Mouse (Mus musculus): ENCODE measurements around the gene Mesp1. TPM values are rescaled to one million over a fixed set of nuclear protein-coding genes. Genes with fewer than 3 reads are reported as not detected.
A peak's percentile ranks its signal among the peaks of the same experiment; 100 is the strongest.

Mesp1 gene
- polyA plus RNA-seq, 1 experiment, result not detected

DNA sequence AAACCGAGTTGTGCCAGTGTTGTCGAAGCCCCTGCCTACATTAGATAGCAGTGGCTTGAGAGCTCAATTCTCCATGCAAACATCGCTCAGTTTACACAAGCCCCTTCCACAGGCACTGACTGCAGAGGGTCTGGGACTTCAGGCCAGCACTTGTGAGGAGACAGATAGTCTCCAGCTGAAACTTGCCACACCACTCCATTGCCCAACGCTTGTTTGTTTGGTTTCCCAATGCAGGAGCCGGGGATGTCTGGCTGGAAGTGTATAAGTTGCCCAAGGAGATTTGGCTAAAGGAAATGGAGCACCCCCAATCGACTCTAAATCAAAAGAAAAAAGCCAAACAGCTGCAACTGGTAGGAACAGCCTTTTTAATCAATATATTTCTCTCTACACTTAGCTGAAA is 35.4 kb downstream of the Mesp1 start:
- TF ChIP-seq POLR2A (IDR thresholded peaks at IDR 0.05; ENCODE audit: borderline replicate concordance, extremely low read depth, insufficient read depth, insufficient read length, poor library complexity, severe bottlenecking) (no peak), CTCF (IDR thresholded peaks at IDR 0.05; ENCODE audit: borderline replicate concordance, extremely low read depth, insufficient read depth, insufficient read length) (no peak)
- DNase-seq (ENCODE audit: low read depth), result no peak

DNA sequence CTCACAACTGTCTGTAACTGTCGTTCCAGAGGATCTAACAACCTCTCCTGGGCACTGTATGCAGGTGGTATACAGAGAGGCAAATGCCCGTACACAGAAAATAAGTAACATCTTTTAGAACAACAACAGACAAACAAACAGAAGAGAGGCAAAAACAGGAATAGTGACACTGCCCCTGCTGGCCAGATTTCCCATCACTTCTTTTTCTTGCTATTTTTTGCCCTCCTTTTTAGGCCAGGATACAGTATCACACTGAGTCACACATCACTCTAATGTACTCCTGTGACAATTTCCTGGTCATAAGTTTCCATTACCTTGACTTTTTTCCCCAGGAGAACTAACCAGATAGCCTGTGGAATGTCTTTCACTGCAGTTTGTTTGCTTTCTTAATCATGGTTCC is 37.3 kb downstream of the Mesp1 start:
- TF ChIP-seq CTCF (IDR thresholded peaks at IDR 0.05; ENCODE audit: borderline replicate concordance, extremely low read depth, insufficient read depth, insufficient read length), result no peak
- TF ChIP-seq POLR2A (IDR thresholded peaks at IDR 0.05; ENCODE audit: borderline replicate concordance, extremely low read depth, insufficient read depth, insufficient read length, poor library complexity, severe bottlenecking), result no peak
- no peak for DNase-seq (ENCODE audit: low read depth)

DNA sequence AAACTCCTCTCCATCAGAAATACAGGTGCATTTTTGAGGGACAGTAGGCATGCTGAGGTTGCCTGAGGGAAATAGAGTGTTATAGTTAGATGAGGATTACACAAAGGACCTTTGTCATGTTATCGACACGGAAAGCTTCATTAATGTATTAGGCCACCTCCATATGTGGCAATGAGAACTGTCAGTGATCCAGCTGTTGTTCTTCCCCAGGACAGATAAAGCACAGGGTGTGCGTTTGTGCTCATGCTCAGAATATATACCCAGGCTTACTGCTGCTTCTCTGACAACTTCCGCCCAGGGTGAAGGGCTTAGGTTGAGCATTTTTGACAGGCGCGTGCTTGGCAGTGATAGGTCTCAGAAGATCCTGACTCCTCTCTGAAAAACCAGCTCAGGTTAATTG is 44.1 kb downstream of the Mesp1 start:
- no peak for DNase-seq (ENCODE audit: low read depth)
- TF ChIP-seq CTCF (IDR thresholded peaks at IDR 0.05; ENCODE audit: borderline replicate concordance, extremely low read depth, insufficient read depth, insufficient read length), result no peak
- TF ChIP-seq POLR2A (IDR thresholded peaks at IDR 0.05; ENCODE audit: borderline replicate concordance, extremely low read depth, insufficient read depth, insufficient read length, poor library complexity, severe bottlenecking), result no peak

DNA sequence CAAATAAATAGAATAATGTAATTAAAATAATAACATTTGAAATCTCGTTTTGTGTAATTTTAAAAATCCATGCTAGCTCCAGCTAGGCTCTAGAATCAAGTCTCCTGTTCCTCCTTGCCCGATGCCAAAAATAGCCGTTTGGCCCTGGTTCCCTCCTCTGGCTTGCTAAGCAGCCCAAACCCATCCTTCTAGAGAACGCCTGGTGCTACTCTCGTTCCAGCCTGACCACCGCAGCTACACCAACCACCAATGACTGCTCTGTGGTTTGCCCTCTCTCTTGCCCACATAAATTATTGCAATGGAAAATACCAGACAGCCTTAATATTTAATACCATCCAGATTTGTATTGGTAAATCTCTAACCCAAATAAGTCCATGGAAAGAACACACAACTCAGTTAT is 45.9 kb downstream of the Mesp1 start:
- TF ChIP-seq POLR2A (IDR thresholded peaks at IDR 0.05; ENCODE audit: borderline replicate concordance, extremely low read depth, insufficient read depth, insufficient read length, poor library complexity, severe bottlenecking) (no peak), CTCF (IDR thresholded peaks at IDR 0.05; ENCODE audit: borderline replicate concordance, extremely low read depth, insufficient read depth, insufficient read length) (no peak)
- no peak for DNase-seq (ENCODE audit: low read depth)

DNA sequence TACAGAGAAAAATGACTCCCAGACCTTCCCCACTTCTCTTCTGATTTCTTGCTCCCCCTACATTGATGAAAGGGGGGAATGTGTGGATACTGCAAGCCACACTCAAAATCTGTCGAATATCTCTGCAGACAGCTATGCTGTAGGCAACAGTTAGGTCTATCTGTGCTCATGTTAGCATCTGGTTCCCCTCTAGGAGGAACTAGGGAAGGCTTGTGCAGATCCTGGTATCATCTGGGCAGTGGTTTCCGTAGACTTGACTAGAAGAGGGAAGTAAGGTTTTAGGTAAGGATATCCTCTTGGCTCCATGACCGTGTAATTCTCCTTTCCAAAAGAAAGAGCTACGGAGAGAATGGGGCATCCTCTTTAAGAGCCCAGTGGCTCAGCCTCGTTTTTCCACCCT is 49.0 kb downstream of the Mesp1 start:
- TF ChIP-seq POLR2A (IDR thresholded peaks at IDR 0.05; ENCODE audit: borderline replicate concordance, extremely low read depth, insufficient read depth, insufficient read length, poor library complexity, severe bottlenecking) (no peak), CTCF (IDR thresholded peaks at IDR 0.05; ENCODE audit: borderline replicate concordance, extremely low read depth, insufficient read depth, insufficient read length) (no peak)
- no peak for DNase-seq (ENCODE audit: low read depth)

DNA sequence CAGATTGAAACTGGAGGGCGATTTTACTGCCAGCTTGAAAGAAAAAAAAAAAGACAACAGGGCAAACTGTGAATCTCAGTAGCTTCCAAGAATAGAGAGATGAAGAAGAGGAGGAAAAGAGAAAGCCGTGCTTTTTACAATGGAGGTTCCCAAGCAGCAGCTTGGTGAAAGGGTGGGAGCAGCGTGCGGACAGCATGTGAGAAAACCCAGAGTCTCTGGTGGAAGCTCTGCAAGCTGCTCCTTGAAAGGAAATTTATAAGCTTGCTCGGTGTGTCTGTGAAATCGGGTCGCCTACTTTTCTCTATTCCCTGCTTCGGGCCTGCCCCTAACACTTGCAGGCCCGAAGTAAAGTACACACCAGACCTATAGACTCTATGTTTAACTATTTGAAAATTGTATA is 49.5 kb downstream of the Mesp1 start:
- DNase-seq (ENCODE audit: low read depth), result no peak
- TF ChIP-seq POLR2A (IDR thresholded peaks at IDR 0.05; ENCODE audit: borderline replicate concordance, extremely low read depth, insufficient read depth, insufficient read length, poor library complexity, severe bottlenecking) (no peak), CTCF (IDR thresholded peaks at IDR 0.05; ENCODE audit: borderline replicate concordance, extremely low read depth, insufficient read depth, insufficient read length) (no peak)

DNA sequence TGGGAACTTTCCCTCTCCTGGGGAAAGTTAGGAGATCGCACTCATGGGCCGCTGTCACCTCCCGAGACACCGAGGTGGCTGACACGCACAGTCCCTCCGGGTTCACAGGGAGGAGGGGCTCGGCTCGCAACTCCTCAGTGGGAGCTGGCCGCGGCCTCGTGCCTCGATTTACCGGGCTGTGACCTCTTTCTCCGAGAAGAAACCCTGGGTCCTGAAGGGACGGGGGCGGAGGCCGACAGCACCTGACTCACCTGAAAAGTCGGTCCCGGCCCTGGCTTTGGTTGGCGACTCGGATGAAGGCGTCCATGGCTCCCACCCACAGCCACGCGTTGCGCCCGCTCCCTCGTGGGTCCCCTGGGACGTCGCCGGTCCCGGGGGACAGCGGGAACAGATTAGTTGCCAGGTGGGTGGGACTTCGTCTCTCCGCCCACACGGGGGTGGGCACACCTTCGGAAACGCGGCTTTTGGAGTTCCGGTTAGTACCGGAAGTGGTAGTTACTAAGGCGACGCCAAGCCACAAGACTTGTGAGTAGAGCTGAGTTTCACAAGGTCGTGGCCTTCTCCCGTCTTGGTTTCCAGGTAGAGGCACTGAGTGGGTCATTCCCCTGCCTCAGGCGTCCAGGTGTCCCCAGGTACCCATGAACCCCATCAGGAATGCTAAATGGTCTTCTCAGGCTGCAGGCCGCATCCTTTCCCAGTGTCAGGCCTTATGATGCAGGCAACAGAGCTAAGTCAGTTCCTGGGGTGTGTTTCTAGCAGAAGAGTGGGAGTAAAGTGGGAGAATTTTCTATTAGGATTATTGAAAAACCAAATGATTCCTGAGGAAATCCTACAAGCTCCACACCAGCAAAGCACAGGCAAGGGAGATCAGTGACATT is 50.7 kb downstream of the Mesp1 start, which contains the start of the genes Pex11a and Wdr93:
TSS of gene Pex11a (minus strand) at position 473 of the 878 bp plus-strand sequence.
TSS of gene Wdr93 (plus strand) at position 505 of the 878 bp plus-strand sequence.
- TF ChIP-seq CTCF (IDR thresholded peaks at IDR 0.05; ENCODE audit: borderline replicate concordance, extremely low read depth, insufficient read depth, insufficient read length), result no peak
- TF ChIP-seq POLR2A (IDR thresholded peaks at IDR 0.05; ENCODE audit: borderline replicate concordance, extremely low read depth, insufficient read depth, insufficient read length, poor library complexity, severe bottlenecking), result peak; percentile 12; the same call in 1 of the 2 replicates
- DNase-seq (ENCODE audit: low read depth), result peak; percentile 94

DNA sequence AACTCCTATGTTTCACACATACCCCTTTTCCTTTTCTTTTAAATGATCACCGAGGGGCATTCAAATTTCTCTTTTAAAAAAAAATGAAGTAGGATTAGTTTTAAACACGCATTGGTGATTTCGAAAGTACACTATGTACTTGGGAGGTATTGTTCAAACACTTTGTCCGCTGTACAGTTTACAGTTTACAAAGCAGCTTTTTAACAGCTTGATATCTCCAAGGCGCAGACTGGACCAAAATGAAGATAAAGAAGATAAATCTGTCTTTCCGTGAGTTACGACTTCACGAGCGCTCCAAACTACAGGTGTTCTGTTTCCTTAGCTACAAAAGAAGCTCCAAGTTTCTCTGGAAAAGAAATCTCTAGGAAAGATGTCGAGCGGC is 51.3 kb downstream of the Mesp1 start:
- no peak for TF ChIP-seq CTCF (IDR thresholded peaks at IDR 0.05; ENCODE audit: borderline replicate concordance, extremely low read depth, insufficient read depth, insufficient read length)
- no peak for TF ChIP-seq POLR2A (IDR thresholded peaks at IDR 0.05; ENCODE audit: borderline replicate concordance, extremely low read depth, insufficient read depth, insufficient read length, poor library complexity, severe bottlenecking)
- no peak for DNase-seq (ENCODE audit: low read depth)

Other genes starting within 250 kb of the Mesp1 start
- 1.6 and 3.0 TPM in 2 replicates for gene Rhcg, start 176.1 kb downstream of the Mesp1 start, polyA plus RNA-seq (2012; rRNA removed)
- 3.1 and 3.2 TPM in 2 replicates for gene Ticrr, start 133.6 kb downstream of the Mesp1 start, polyA plus RNA-seq (2012; rRNA removed)
- gene Kif7, start 78.1 kb downstream of the Mesp1 start, polyA plus RNA-seq (2012; rRNA removed), result 4.8 and 5.4 TPM in 2 replicates
- 0.23 TPM in 2 replicates for gene Plin1, start 60.9 kb downstream of the Mesp1 start, polyA plus RNA-seq (2012; rRNA removed)
- 11.1 and 13.3 TPM in 2 replicates for gene Pex11a, start 50.7 kb downstream of the Mesp1 start, polyA plus RNA-seq (2012; rRNA removed)
- gene Wdr93, start 50.6 kb downstream of the Mesp1 start, polyA plus RNA-seq (2012; rRNA removed), result 0.23 and 0.33 TPM in 2 replicates
- 1.2 and 1.9 TPM in 2 replicates for gene Mesp2, start 16.9 kb upstream of the Mesp1 start, polyA plus RNA-seq (2012; rRNA removed)
- gene Anpep, start 67.3 kb upstream of the Mesp1 start, polyA plus RNA-seq (2012; rRNA removed), result 4.9 and 7.8 TPM in 2 replicates
- 56.0 and 58.4 TPM in 2 replicates for gene Ap3s2, start 126.9 kb upstream of the Mesp1 start, polyA plus RNA-seq (2012; rRNA removed)
- gene Arpin, start 141.6 kb upstream of the Mesp1 start, polyA plus RNA-seq (2012; rRNA removed), result 10.0 and 13.7 TPM in 2 replicates
- gene Zfp710, start 231.0 kb upstream of the Mesp1 start, polyA plus RNA-seq (2012; rRNA removed), result 34.8 and 36.1 TPM in 2 replicates